Comparison of ENCODE assay signal across 11 mouse cellular contexts in genomic region chr11:101447786-101448185, GRCm38 (mm10). TPM values are rescaled to one million over a fixed set of nuclear protein-coding genes. Genes with fewer than 3 reads are reported as not detected.
A peak's percentile ranks its signal among the peaks of the same experiment; 100 is the strongest.
DNase-seq lines count a peak whose midpoint lies in the region; ATAC-seq and TF ChIP-seq lines count a peak whose summit lies in the region.
"Had no signal": no experiment of that assay in that cellular context is flagged by ENCODE, and none has a peak within 500 bp of the region (broad histone marks: within the 10 kb centered on the region; RNA-seq: fewer than 3 reads in every experiment).

No protein-coding gene starts in this region.

- no peaks in the 10 kb centered on the region for H3K27me3 ChIP-seq in heart, embryonic 14.5 days (ENCODE audit: control insufficient read depth, insufficient read depth, low read length)
- H3K27me3 ChIP-seq in thymus, adult 2 months (ENCODE audit: control insufficient read depth, insufficient read depth, low read length), result no peaks in the 10 kb centered on the region
- no peaks in the 10 kb centered on the region for H3K27me3 ChIP-seq in limb, embryonic 15.5 days
- H3K27me3 ChIP-seq: midbrain, embryonic 12.5 days had no signal

- WGBS in heart, embryonic 14.5 days, result 88% methylated on average over 5 of the region's 5 CpGs
- WGBS in thymus, adult 2 months, result 27% methylated on average over 5 of the region's 5 CpGs
- 82% methylated on average over 5 of the region's 5 CpGs for WGBS in limb, embryonic 15.5 days

- no peaks in the 10 kb centered on the region for H3K9me3 ChIP-seq in heart, embryonic 14.5 days (ENCODE audit: control insufficient read depth, low read length)
- H3K9me3 ChIP-seq in limb, embryonic 15.5 days, result no peaks in the 10 kb centered on the region
- H3K9me3 ChIP-seq: midbrain, embryonic 12.5 days had no signal

- no peak for ATAC-seq in heart, embryonic 14.5 days (ENCODE audit: insufficient number of reproducible peaks, insufficient read depth, low FRiP score, low read depth)
- 0 out of 2 replicates have a peak, but pooled peaks have one; percentile 1 for ATAC-seq in limb, embryonic 15.5 days (ENCODE audit: insufficient number of reproducible peaks, low FRiP score, low TSS enrichment, low read depth)
- ATAC-seq: forebrain, postnatal 0 days had no signal

- H3K9ac ChIP-seq in heart, embryonic 14.5 days (ENCODE audit: low read length), result peak overlapping the region; percentile 69
- no peak overlapping the region for H3K9ac ChIP-seq in limb, embryonic 15.5 days
- H3K9ac ChIP-seq: forebrain, postnatal 0 days; midbrain, embryonic 12.5 days had no signal

- peak overlapping the region; percentile 62 for H3K4me2 ChIP-seq in heart, embryonic 14.5 days (ENCODE audit: low read length)
- H3K4me2 ChIP-seq in limb, embryonic 15.5 days, result peak overlapping the region; percentile 51; the same call in 1 of the 2 replicates

- no peak for DNase-seq in heart, adult 9 months (ENCODE audit: low spot score in 2 of 2)
- no peak for DNase-seq in thymus, adult 2 months
- DNase-seq in thymus, postnatal 10 days (ENCODE audit: low spot score in 2 of 2), result no peak
- peak; percentile 45 for DNase-seq in thymus, postnatal 4 days
- DNase-seq in layer of hippocampus, adult 18-20 months (ENCODE audit: low spot score in 2 of 2), result no peak
- DNase-seq in gastrocnemius, postnatal 4 days (ENCODE audit: low spot score in 2 of 2), result no peak
- DNase-seq: cerebellum, postnatal 36 days; forebrain, postnatal 0 days had no signal

- no peak for TF ChIP-seq POLR2A in thymus, adult 2 months (IDR thresholded peaks at IDR 0.05; ENCODE audit: control insufficient read depth, extremely low read depth, insufficient read depth, low read length, poor library complexity)

- no peak for TF ChIP-seq CTCF in thymus, adult 2 months (IDR thresholded peaks at IDR 0.05; ENCODE audit: borderline replicate concordance, control insufficient read depth, extremely low read depth, insufficient read depth, low read length, poor library complexity)

- peak overlapping the region; percentile 64 to 76; a peak in 2 of 4 replicates for H3K27ac ChIP-seq in heart, embryonic 14.5 days (replicated peaks in 1 of 2; ENCODE audit: control insufficient read depth in 1 of 2, insufficient read depth in 1 of 2, low read depth in 2 of 2, low read length in 2 of 2)
- peak overlapping the region; percentile 90 for H3K27ac ChIP-seq in thymus, adult 2 months (ENCODE audit: control insufficient read depth, insufficient read depth, low read length)
- H3K27ac ChIP-seq in limb, embryonic 15.5 days, result peak overlapping the region; percentile 81
- H3K27ac ChIP-seq: midbrain, embryonic 12.5 days had no signal

- H3K4me1 ChIP-seq in heart, embryonic 14.5 days (ENCODE audit: control insufficient read depth in 2 of 2, insufficient read depth in 2 of 2, low read length in 2 of 2), result peaks cover 2 to 22% of the 10 kb centered on the region in 2 experiments; a peak in 2 of 4 replicates
- H3K4me1 ChIP-seq in thymus, adult 2 months (replicated peaks; ENCODE audit: control insufficient read depth, insufficient read depth, low read length), result peaks cover 16% of the 10 kb centered on the region
- H3K4me1 ChIP-seq in limb, embryonic 15.5 days, result peaks cover 36% of the 10 kb centered on the region

- H3K4me3 ChIP-seq in heart, embryonic 14.5 days (ENCODE audit: control insufficient read depth in 1 of 2, insufficient read depth in 1 of 2, low read depth in 1 of 2, low read length in 2 of 2), result peak overlapping the region; percentile 45 to 66; a peak in 2 of 4 replicates
- H3K4me3 ChIP-seq in thymus, adult 2 months (ENCODE audit: control insufficient read depth, insufficient read depth, low read length), result peak overlapping the region; percentile 96; the same call in 1 of the 2 replicates
- H3K4me3 ChIP-seq in limb, embryonic 15.5 days, result peak overlapping the region; percentile 45

- peaks cover 32% of the 10 kb centered on the region for H3K36me3 ChIP-seq in heart, embryonic 14.5 days (ENCODE audit: control insufficient read depth, insufficient read depth, low read length)
- peaks cover 19% of the 10 kb centered on the region for H3K36me3 ChIP-seq in thymus, adult 2 months (ENCODE audit: control insufficient read depth, insufficient read depth, low read length)
- peaks cover 27% of the 10 kb centered on the region for H3K36me3 ChIP-seq in limb, embryonic 15.5 days

RNA-seq across cellular contexts. Expression of gene Ifi35, which starts 0.4 kb away (rescaled TPM):
- 17.1 and 17.3 TPM in 2 replicates for polyA plus RNA-seq in heart, embryonic 14.5 days (2014; fragmentation: Nextera tagmentation; extraction: Ambion mirVana)
- polyA plus RNA-seq in thymus, adult 2 months (2012; rRNA removed), result 63.6 and 83.6 TPM in 2 replicates
- 23.2 and 25.1 TPM in 2 replicates for polyA plus RNA-seq in limb, embryonic 15.5 days (2015; fragmentation: Nextera tagmentation; extraction: Ambion mirVana)
- total RNA-seq in layer of hippocampus, adult 18-20 months (2021), result 1 to 10 TPM; 2.4 to 2.7 TPM
- 1 to 10 TPM; 8.0 to 8.9 TPM for total RNA-seq in gastrocnemius, postnatal 4 days (2021)

RNA-seq across cellular contexts. Expression of gene Rpl27, which starts 5.7 kb away (rescaled TPM):
- 245 and 260 TPM in 2 replicates for polyA plus RNA-seq in heart, embryonic 14.5 days (2014; fragmentation: Nextera tagmentation; extraction: Ambion mirVana)
- 666 and 730 TPM in 2 replicates for polyA plus RNA-seq in thymus, adult 2 months (2012; rRNA removed)
- 262 and 315 TPM in 2 replicates for polyA plus RNA-seq in limb, embryonic 15.5 days (2015; fragmentation: Nextera tagmentation; extraction: Ambion mirVana)
- 10 to 100 TPM; 40.7 to 42.5 TPM for total RNA-seq in layer of hippocampus, adult 18-20 months (2021)
- 10 to 100 TPM; 81.3 to 87.8 TPM for total RNA-seq in gastrocnemius, postnatal 4 days (2021)

RNA-seq across cellular contexts. Expression of gene Rnd2, which starts 17.0 kb away (rescaled TPM):
- polyA plus RNA-seq in heart, embryonic 14.5 days (2014; fragmentation: Nextera tagmentation; extraction: Ambion mirVana), result 5.4 and 9.0 TPM in 2 replicates
- polyA plus RNA-seq in thymus, adult 2 months (2012; rRNA removed), result 3.5 and 4.3 TPM in 2 replicates
- 10.3 and 11.9 TPM in 2 replicates for polyA plus RNA-seq in limb, embryonic 15.5 days (2015; fragmentation: Nextera tagmentation; extraction: Ambion mirVana)
- 100 to 1,000 TPM; 111 to 120 TPM for total RNA-seq in layer of hippocampus, adult 18-20 months (2021)
- 1 to 10 TPM; 8.1 to 8.3 TPM for total RNA-seq in gastrocnemius, postnatal 4 days (2021)

RNA-seq across cellular contexts. Expression of gene Vat1, which starts 18.2 kb away (rescaled TPM):
- 24.7 and 31.6 TPM in 2 replicates for polyA plus RNA-seq in heart, embryonic 14.5 days (2014; fragmentation: Nextera tagmentation; extraction: Ambion mirVana)
- polyA plus RNA-seq in thymus, adult 2 months (2012; rRNA removed), result 67.9 and 73.6 TPM in 2 replicates
- polyA plus RNA-seq in limb, embryonic 15.5 days (2015; fragmentation: Nextera tagmentation; extraction: Ambion mirVana), result 78.6 and 81.3 TPM in 2 replicates
- total RNA-seq in layer of hippocampus, adult 18-20 months (2021), result 10 to 100 TPM; 32.1 to 33.8 TPM
- total RNA-seq in gastrocnemius, postnatal 4 days (2021), result 10 to 100 TPM; 72.6 to 79.3 TPM

RNA-seq across cellular contexts. Expression of gene Ptges3l, which starts 22.7 kb away (rescaled TPM):
- polyA plus RNA-seq in heart, embryonic 14.5 days (2014; fragmentation: Nextera tagmentation; extraction: Ambion mirVana), result 81.7 and 96.0 TPM in 2 replicates
- 1.3 and 3.1 TPM in 2 replicates for polyA plus RNA-seq in thymus, adult 2 months (2012; rRNA removed)
- polyA plus RNA-seq in limb, embryonic 15.5 days (2015; fragmentation: Nextera tagmentation; extraction: Ambion mirVana), result 15.5 and 36.1 TPM in 2 replicates
- 1 to 10 TPM in 1 of 2 experiments, under 1 TPM in 1; 0.99 to 2.0 TPM for total RNA-seq in layer of hippocampus, adult 18-20 months (2021)
- total RNA-seq in gastrocnemius, postnatal 4 days (2021), result 10 to 100 TPM; 56.2 to 80.9 TPM

Comparison
In these comparisons a context has a peak if more than half of its experiments do, and no peak if none do; other contexts are left out.
1. H3K4me3 ChIP-seq: peak in every context shown above with its lines; median percentile 96 in thymus, adult 2 months; 56 in heart, embryonic 14.5 days; 45 in limb, embryonic 15.5 days.